Mouse (Mus musculus): ENCODE results near the gene Ftl1.
A peak's percentile ranks its signal among the peaks of the same experiment; 100 is the strongest.

The Ftl1 gene

GRCm38 (mm10) chr7:45454971-45455370, 4.7 kb downstream of the Ftl1 start:
- DNase-seq (ENCODE audit: extremely low read depth, low read depth, low spot score) = no peak

- DNase-seq (ENCODE audit: extremely low read depth, low read depth, low spot score) = no peak
These were observed 8.2 kb downstream of the Ftl1 start for GRCm38 (mm10) chr7:45451344-45451982.

- DNase-seq (ENCODE audit: extremely low read depth, low read depth, low spot score) = no peak
These were observed 9.7 kb downstream of the Ftl1 start for GRCm38 (mm10) chr7:45449974-45450373.

GRCm38 (mm10) chr7:45447325-45447990, 12.2 kb downstream of the Ftl1 start:
- no peak for DNase-seq (ENCODE audit: extremely low read depth, low read depth, low spot score)

- DNase-seq (ENCODE audit: extremely low read depth, low read depth, low spot score) = no peak
These were observed 13.1 kb downstream of the Ftl1 start for GRCm38 (mm10) chr7:45446589-45446988.

GRCm38 (mm10) chr7:45443526-45444420, 15.9 kb downstream of the Ftl1 start:
- no peak for DNase-seq (ENCODE audit: extremely low read depth, low read depth, low spot score)

- no peak for DNase-seq (ENCODE audit: extremely low read depth, low read depth, low spot score)
These were observed 22.0 kb downstream of the Ftl1 start, which contains the start of gene Ruvbl2 for GRCm38 (mm10) chr7:45437521-45438276. Gene Ruvbl2 (minus strand): TSS chr7:45438096.

GRCm38 (mm10) chr7:45437046-45437445, 22.6 kb downstream of the Ftl1 start:
- no peak for DNase-seq (ENCODE audit: extremely low read depth, low read depth, low spot score)

- no peak for DNase-seq (ENCODE audit: extremely low read depth, low read depth, low spot score)
These were observed 23.2 kb downstream of the Ftl1 start for GRCm38 (mm10) chr7:45436444-45436843.

GRCm38 (mm10) chr7:45435038-45435437, 24.6 kb downstream of the Ftl1 start:
- DNase-seq (ENCODE audit: extremely low read depth, low read depth, low spot score) = no peak

GRCm38 (mm10) chr7:45434203-45435015, 25.3 kb downstream of the Ftl1 start, which contains the start of gene Gys1:
Gene Gys1 (plus strand): TSS chr7:45434844.
- DNase-seq (ENCODE audit: extremely low read depth, low read depth, low spot score) = peak; percentile 99

- DNase-seq (ENCODE audit: extremely low read depth, low read depth, low spot score) = no peak
These were observed 25.9 kb downstream of the Ftl1 start for GRCm38 (mm10) chr7:45433835-45434202.

GRCm38 (mm10) chr7:45426556-45426955, 33.1 kb downstream of the Ftl1 start:
- no peak for DNase-seq (ENCODE audit: extremely low read depth, low read depth, low spot score)

- DNase-seq (ENCODE audit: extremely low read depth, low read depth, low spot score) = no peak
These were observed 38.5 kb downstream of the Ftl1 start for GRCm38 (mm10) chr7:45421194-45421593.

GRCm38 (mm10) chr7:45420615-45420919, 39.1 kb downstream of the Ftl1 start, which contains the start of gene Lhb:
Gene Lhb (plus strand): TSS chr7:45420820.
- no peak for DNase-seq (ENCODE audit: extremely low read depth, low read depth, low spot score)

GRCm38 (mm10) chr7:45419859-45420614, 39.6 kb downstream of the Ftl1 start:
- no peak for DNase-seq (ENCODE audit: extremely low read depth, low read depth, low spot score)

GRCm38 (mm10) chr7:45417962-45418492, 41.7 kb downstream of the Ftl1 start:
- no peak for DNase-seq (ENCODE audit: extremely low read depth, low read depth, low spot score)

- DNase-seq (ENCODE audit: extremely low read depth, low read depth, low spot score) = no peak
These were observed 44.0 kb downstream of the Ftl1 start for GRCm38 (mm10) chr7:45415636-45416035.

GRCm38 (mm10) chr7:45414740-45415224, 44.9 kb downstream of the Ftl1 start:
- DNase-seq (ENCODE audit: extremely low read depth, low read depth, low spot score) = no peak

Measured in fat pad, adult 2 months (tissue).